Mouse (Mus musculus): ENCODE data around the gene Esd.

The Esd gene

GRCm38 (mm10) chr14:74794931-74795330, 62.8 kb downstream of the Esd start:
- DNase-seq (ENCODE audit: low read depth, low spot score): no peak

GRCm38 (mm10) chr14:74797386-74798062, 65.4 kb downstream of the Esd start:
- DNase-seq (ENCODE audit: low read depth, low spot score): no peak

GRCm38 (mm10) chr14:74798063-74798890, 66.2 kb downstream of the Esd start:
- no peak for DNase-seq (ENCODE audit: low read depth, low spot score)

All from WW6 (cell line).